Mouse (Mus musculus): ENCODE measurements around the gene Mllt10.

GRCm38 (mm10) chr2:18080182-18080860 lies 25.3 kb downstream of the Mllt10 start:
- TF ChIP-seq CTCF (IDR thresholded peaks at IDR 0.05; ENCODE audit: low read depth) (no peak), EP300 (optimal IDR thresholded peaks at IDR 0.05) (no peak)
